Mouse (Mus musculus) adrenal gland, adult 2 months (tissue): ENCODE measurements at regions not wholly inside any gene's neighbourhood (a gene's known extent, or its start where the extent isn't known, plus 50 kb on each side); places are given as distances from the start of the nearest gene placed in this dataset.
A peak's percentile ranks its signal among the peaks of the same experiment; 100 is the strongest.
"Not testable (repeated sequence)": the region's sequence is repeated elsewhere in the genome, so short reads cannot be mapped to it uniquely, and the experiment has no call there.

ENCODE experiments used
- DNase-seq: peaks from one replicate; pipeline ENCODE4 v3.0.0; 2021

DNA sequence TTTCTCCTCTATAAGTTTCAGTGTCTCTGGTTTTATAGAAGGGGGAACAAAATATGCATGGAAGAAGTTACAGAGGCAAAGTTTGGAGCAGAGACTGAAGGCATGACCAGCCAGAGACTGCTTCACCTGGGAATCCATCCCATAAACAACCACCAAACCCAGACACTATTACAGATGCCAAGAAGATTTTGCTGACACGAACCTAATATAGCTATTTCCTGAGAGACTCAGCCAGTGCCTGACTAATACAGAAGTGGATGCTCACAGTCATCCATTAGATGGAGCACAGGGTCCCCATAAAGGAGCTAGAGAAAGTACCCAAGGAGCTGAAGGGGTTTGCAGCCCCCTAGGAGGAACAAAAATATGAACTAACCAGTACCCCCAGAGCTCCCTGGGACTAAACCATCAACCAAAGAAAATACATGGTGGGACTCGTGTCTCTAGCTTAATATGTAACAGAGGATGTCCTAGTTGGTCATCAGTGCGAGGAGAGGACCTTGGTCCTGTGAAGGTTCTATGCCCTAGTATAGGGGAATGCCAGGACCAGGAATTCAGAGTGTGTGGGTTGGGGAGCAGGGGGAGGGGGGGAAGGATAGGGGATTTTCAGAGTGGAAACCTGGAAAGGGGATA is 621.2 kb upstream of the Msl3l2 start:
- not testable (repeated sequence) for DNase-seq

GRCm38 (mm10) chr10:55522706-55523105 is 584.0 kb upstream of the Msl3l2 start:
- peak; percentile 8 for DNase-seq

- DNase-seq, result no peak
These were observed 569.3 kb upstream of the Msl3l2 start for GRCm38 (mm10) chr10:55537410-55537809.

GRCm38 (mm10) chr10:55546441-55547430 is 560.0 kb upstream of the Msl3l2 start:
- DNase-seq, result no peak

GRCm38 (mm10) chr10:55564961-55565360 is 541.8 kb upstream of the Msl3l2 start:
- no peak for DNase-seq

DNA sequence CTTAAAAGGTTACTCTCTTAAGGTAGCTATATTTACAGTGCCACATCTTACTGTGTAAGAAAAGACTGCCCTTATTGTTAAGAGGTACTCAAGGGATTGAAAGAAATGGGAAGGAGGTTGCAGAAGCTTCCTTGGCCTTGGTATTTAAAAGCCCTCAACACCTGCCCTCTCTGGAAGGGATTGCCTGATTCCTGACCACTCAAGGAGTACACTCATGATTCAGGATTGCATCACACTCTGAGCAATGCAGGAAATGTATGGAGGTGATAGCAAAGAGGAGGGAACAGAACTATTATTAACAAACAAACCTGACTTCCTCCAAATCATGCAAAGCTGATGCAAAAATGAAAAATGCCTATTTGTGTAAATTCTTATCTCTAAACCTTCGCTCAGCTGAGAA is 534.0 kb upstream of the Msl3l2 start:
- DNase-seq, result no peak

DNA sequence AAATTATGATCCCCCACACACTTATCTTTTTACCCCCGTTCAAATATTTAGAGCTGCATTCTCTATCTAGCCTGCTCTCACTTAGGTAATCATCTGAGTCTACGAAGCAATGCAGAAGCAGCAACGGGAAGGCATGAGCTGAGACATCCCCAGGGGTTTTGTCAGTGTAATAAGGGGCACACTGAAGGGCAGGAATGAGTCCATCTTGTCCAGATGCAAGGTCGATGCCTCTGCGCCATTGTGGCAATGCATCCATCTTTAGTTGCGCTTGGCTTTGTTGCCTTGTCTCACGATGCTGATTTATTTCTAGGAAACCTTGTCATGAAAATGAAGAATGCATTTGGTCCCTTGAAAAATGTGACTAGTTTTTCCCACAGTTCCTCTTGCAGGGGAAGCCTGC is 515.7 kb upstream of the Msl3l2 start:
- DNase-seq, result peak; percentile 47

DNA sequence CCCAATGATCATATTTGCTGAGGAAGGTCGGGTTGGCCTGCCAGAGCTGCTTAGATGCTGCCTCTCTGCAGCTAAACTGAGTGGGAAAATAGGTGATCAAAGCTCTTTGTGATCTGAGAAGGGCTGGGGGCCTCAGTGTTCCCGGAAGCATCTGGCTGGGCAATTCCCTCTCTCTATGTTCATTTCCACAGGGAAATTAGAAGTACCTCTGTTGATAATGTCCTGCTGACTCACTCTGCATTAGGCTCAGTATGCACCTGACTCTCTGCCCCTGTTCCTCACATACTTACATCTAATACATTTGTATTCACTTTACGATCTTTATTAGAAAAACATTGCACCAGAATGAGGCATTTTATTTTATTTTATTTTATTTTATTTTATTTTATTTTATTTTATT is 514.8 kb upstream of the Msl3l2 start:
- no peak for DNase-seq

DNA sequence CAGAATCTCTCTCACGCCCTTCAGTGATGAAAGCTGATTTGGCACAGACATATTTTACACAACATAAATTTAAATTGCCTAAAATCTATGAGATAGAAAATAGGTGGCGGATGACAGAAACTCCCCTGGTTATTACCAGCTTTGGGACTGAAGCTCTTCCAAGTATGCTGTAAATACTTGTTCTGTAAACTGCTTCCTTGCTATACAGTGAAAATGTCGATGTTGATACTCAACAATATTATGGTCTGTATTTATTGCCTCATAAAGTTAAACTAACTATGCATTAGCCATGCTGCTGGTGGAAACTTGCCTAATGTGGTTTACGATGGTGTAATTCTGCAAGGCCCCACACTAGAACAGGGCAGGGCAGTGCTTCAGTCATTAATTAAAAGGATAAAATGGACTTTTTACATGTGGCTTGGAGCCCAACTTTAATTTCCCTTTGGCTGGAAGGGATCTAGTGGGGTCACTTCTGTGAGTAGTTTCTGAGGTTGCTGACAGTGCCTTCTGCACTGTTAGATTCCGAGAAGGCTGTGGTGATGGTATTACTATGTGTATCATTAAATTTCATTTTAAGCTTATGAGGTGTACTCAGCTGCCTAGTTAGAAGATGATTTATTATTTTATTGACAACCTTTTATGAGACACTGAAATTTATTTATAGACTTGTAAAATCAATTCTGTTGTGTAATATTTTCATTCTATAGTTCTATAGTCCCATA is 482.0 kb upstream of the Msl3l2 start:
- no peak for DNase-seq

- no peak for DNase-seq
These were observed 465.4 kb upstream of the Msl3l2 start for GRCm38 (mm10) chr10:55641332-55641731.
